Mouse (Mus musculus) hindbrain, embryonic 11.5 days (tissue): ENCODE results near the gene Reep3. TPM values are rescaled to one million over a fixed set of nuclear protein-coding genes. Genes with fewer than 3 reads are reported as not detected.
A peak's percentile ranks its signal among the peaks of the same experiment; 100 is the strongest.

Source experiments
- ATAC-seq: fragments of 200-750 bp; cut with Nextera tagmentation; 2 replicates; pipeline ENCODE4 v1.8.0; 2017; ENCODE audit warnings: mild to moderate bottlenecking, moderate TSS enrichment, moderate library complexity; ENCODE audit not compliant: low FRiP score
- DNase-seq: peaks from one replicate; pipeline ENCODE4 v3.0.0-alpha.2; 2015; ENCODE audit warnings: low spot score
- H3K27ac ChIP-seq: fragments of 300-500 bp; sonication (generic); 2 replicates; pipeline ENCODE4 v1.5.1; 2014; ENCODE audit warnings: mild to moderate bottlenecking, low read depth, low read length
- H3K27me3 ChIP-seq: fragments of 300-500 bp; sonication (generic); 2 replicates; pipeline ENCODE4 v1.6.1; 2014; ENCODE audit warnings: mild to moderate bottlenecking, low read length, moderate library complexity, mixed read lengths; ENCODE audit not compliant: control insufficient read depth, insufficient read depth
- H3K36me3 ChIP-seq: fragments of 300-500 bp; sonication (generic); 2 replicates; pipeline ENCODE4 v1.6.1; 2014; ENCODE audit warnings: mild to moderate bottlenecking, low read length, moderate library complexity, mixed read lengths; ENCODE audit not compliant: control insufficient read depth, insufficient read depth
- H3K4me1 ChIP-seq: fragments of 300-500 bp; sonication (generic); replicated peaks from 2 replicates; pipeline ENCODE4 v1.6.1; 2014; ENCODE audit warnings: low read length, mixed read lengths; ENCODE audit not compliant: control insufficient read depth, insufficient read depth
- H3K4me2 ChIP-seq: fragments of 300-500 bp; sonication (generic); replicated peaks from 2 replicates; pipeline ENCODE4 v1.6.1; 2014; ENCODE audit warnings: mild to moderate bottlenecking, low read depth, low read length
- H3K4me3 ChIP-seq: fragments of 300-500 bp; sonication (generic); 2 replicates; pipeline ENCODE4 v1.5.1; 2014; ENCODE audit warnings: low read depth, low read length
- H3K9ac ChIP-seq: fragments of 300-500 bp; sonication (generic); 2 replicates; pipeline ENCODE4 v1.6.1; 2014; ENCODE audit warnings: low read depth, low read length
- H3K9me3 ChIP-seq: fragments of 300-500 bp; sonication (generic); 2 replicates; pipeline ENCODE4 v1.6.1; 2016; ENCODE audit warnings: low read length; ENCODE audit not compliant: control insufficient read depth
- WGBS: fragments of 180-500 bp; shearing (Covaris S2); extraction: QIAGEN DNeasy Blood & Tissue Kit; methylation state at CpG from one replicate; pipeline ENCODE4 v1.1.7; 2014; 5-methylcytosine and 5-hydroxymethylcytosine counted together
- polyA plus RNA-seq: library from polyadenylated mRNA; unstranded; fragments of >200 nt; fragmentation: Nextera tagmentation; extraction: Ambion mirVana; gene quantifications from 2 replicates; pipeline ENCODE4 v1.2.1, GENCODE M21; 2014

Gene Reep3
- polyA plus RNA-seq, 1 experiment from 2014 or later, result 53.8 TPM

DNA sequence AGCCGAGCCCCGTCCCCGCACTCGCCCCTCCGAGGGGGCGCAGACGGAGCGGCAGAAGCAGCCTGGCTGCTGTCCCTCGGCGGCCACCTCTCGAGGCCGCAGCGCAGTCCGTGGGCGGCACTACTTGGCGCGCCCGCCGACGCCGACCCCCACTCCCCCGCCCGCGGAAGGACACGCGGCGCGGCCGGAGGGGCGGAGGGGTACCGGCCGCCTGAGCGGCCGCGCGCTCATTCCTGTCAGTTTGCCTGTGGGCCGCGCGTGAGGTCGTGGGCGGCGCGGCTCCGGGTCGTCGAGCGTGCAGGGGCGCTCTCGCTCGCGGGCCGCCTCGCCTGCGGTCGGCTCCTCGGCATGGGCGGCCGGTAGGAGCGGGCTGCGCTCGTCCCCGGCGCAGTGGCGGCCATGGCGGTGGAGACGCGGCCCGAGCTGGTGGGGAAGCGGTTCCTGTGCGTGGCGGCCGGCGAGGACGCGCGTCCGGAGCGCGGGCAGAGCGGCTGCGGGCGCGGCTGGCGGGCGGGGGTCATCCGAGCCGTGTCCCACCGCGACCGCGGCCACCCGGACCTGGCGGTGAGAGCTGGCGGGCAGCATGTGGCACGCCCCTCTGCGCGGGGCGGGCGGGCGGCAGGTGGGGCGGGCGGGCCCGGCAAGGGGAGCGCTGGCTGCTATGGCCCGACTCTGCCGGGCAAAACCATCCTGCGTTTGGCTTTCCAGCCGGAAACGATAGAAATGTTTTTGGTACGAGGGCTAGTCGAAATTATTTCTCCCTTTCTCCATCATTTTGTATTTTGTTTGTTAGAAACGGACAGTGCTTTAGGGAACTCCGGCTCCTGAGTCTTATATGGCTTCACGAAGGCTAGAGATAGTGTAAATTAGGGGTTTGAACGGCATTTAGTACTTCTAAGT, 30.4 kb upstream of the Reep3 start:
- peak; percentile 78 for DNase-seq
- H3K4me3 ChIP-seq, result peak overlapping the region; percentile 83

DNA sequence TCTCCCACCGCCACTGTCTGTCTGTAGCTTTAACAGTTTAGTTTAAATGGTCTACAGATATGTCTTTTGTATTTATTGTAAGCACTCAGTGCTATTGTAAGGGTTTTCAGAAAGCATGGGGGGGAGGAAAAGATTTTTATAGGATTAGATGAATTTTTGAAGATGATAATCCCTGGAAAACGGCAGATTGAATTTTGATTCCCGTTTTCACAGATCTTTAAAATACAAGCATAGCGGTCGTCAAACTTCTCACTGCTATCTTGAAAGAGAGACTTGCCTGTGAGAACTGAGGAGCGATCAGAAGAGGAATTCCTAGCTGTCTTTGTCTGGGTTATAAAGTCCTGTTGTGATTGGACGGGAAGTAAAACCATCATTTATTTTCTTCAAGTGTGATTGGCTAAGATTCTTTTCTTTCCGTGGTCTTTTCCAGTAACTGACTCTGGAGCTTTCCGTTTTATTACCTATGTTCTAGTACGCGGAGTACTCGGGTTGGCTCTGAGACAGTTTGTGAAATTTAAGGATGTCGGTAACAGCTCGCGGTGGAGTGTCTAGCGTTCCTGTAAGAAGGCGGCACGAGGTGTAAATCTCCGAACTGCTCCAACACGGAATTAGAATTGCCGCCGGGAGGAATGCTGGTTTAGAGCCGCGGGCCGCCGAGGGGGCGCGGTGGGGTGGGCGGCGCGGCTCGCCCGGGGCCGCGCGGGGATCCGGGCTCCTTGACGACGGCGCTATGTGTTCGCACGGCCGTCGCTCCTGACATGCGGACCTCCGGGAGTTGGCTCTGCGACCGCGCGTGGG, 29.5 kb upstream of the Reep3 start:
- ATAC-seq (peak; percentile 80), DNase-seq (peak; percentile 74)
- no peaks in the 10 kb centered on the region for H3K36me3 ChIP-seq
- H3K27me3 ChIP-seq, result no peaks in the 10 kb centered on the region
- peak overlapping the region; percentile 81 for H3K9ac ChIP-seq
- H3K4me1 ChIP-seq, result no peaks in the 10 kb centered on the region
- H3K4me3 ChIP-seq, result peak overlapping the region; percentile 83
- peak overlapping the region; percentile 84 for H3K27ac ChIP-seq
- H3K9me3 ChIP-seq, result no peaks in the 10 kb centered on the region
- H3K4me2 ChIP-seq, result peak overlapping the region; percentile 98
- WGBS, result 1% methylated on average over 50 of the region's 50 CpGs

More for the DNA sequence above, 30.4 kb upstream of the Reep3 start:
- ATAC-seq, result peak; percentile 85
- H3K36me3 ChIP-seq, result no peaks in the 10 kb centered on the region
- H3K27ac ChIP-seq, result peak overlapping the region; percentile 84
- H3K27me3 ChIP-seq, result no peaks in the 10 kb centered on the region
- no peaks in the 10 kb centered on the region for H3K4me1 ChIP-seq
- WGBS, result 2% methylated on average over 91 of the region's 115 CpGs
- peak overlapping the region; percentile 81 for H3K9ac ChIP-seq
- peak overlapping the region; percentile 98 for H3K4me2 ChIP-seq
- H3K9me3 ChIP-seq, result no peaks in the 10 kb centered on the region

DNA sequence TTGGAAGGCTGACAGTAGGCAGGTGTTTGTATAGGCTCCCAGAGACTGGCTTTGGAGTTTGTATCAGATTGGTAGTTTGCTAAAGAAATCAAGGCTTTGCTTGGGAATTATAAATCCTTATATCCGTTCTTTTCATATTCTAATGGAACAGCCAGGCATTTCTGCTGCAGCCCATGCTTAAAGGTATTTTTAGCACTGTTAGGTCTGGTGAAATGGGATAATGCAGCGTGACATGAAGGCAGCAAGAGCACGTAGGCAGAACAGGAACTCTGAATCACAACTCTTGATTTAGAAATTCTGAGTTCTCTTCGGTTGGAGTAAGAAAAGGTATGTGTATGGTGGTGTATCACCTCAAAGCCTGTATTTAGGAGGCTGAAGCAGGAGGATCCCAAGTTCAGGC, 27.4 kb upstream of the Reep3 start:
- Histone ChIP-seq H3K4me3 (no peak overlapping the region), H3K4me1 (no peaks in the 10 kb centered on the region)

DNA sequence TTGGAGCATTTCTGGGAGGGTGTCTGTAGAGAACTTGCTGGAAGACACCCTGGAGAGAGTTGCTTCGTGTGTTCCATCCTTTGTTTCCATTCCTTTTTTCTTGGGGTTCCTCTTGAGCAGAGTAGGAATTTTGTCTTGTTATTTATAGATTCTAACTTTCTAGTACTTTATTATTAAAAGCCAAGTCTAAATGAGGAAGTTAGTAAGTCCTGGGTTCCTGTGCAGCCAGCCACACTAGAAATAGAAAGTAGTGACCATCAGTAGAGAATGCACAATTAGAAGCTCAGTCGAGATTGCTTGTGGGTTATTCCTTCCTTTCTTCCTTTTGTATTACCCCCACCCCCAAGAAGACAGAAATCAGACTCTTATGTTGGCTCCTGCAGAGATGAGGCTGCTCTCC, 27.0 kb upstream of the Reep3 start:
- no peak overlapping the region for H3K4me3 ChIP-seq
- H3K27ac ChIP-seq, result no peak overlapping the region
- no peaks in the 10 kb centered on the region for H3K36me3 ChIP-seq
- 58% methylated on average over 2 of the region's 2 CpGs for WGBS
- DNase-seq (no peak), ATAC-seq (no peak)
- no peak overlapping the region for H3K9ac ChIP-seq
- no peak overlapping the region for H3K4me2 ChIP-seq
- no peaks in the 10 kb centered on the region for H3K9me3 ChIP-seq
- no peaks in the 10 kb centered on the region for H3K27me3 ChIP-seq
- no peaks in the 10 kb centered on the region for H3K4me1 ChIP-seq

More for the DNA sequence above, 27.4 kb upstream of the Reep3 start:
- Histone ChIP-seq H3K9ac (no peak overlapping the region), H3K9me3 (no peaks in the 10 kb centered on the region), H3K4me2 (no peak overlapping the region), H3K27ac (no peak overlapping the region), H3K27me3 (no peaks in the 10 kb centered on the region), H3K36me3 (no peaks in the 10 kb centered on the region)
- ATAC-seq (no peak), DNase-seq (no peak)
- WGBS, result 83% methylated on average over 4 of the region's 4 CpGs

DNA sequence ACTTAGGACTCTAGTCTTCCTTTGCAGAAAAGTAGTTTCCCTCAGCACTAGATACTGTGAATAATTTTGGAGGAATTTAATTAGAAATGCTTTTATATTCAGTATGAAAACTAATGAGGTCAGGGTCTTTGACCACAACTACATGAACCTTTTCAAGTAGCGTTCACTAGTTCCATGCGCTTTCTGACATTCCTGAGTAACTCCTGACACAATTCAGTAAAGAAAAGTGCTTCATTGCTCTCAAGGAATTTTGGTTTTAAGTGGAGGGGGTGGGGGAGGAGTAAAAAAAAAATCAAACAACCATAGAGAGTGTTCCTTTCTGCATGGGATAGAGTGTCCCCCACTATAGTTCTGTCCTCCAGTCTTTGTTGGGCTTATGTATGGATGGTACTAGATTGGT, 23.9 kb upstream of the Reep3 start:
- ATAC-seq, result no peak
- Histone ChIP-seq H3K27me3 (no peaks in the 10 kb centered on the region), H3K4me2 (no peak overlapping the region), H3K4me3 (no peak overlapping the region), H3K9me3 (no peaks in the 10 kb centered on the region), H3K4me1 (no peaks in the 10 kb centered on the region), H3K36me3 (no peaks in the 10 kb centered on the region), H3K27ac (no peak overlapping the region), H3K9ac (no peak overlapping the region)
- 74% methylated on average over 2 of the region's 2 CpGs for WGBS
- no peak for DNase-seq

DNA sequence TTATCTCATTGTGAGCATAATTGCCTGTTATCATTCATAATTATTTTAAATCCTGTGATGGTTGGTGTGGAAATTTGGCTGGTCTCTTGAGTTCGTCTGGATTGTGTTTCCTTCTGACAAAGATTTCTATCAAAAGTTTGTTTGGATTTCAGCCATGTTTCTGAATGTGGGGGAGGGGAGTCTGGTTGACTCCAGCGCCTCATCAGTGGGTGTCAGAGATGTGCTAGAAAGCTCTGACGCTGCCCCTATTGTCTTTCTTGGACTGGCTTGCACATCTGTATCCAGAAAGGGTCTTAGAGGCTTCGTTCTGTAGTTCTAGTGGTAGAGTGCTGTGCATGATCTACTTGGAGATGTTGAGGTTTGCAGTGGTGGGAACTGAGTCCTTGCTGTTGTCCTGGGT, 23.4 kb upstream of the Reep3 start:
- Histone ChIP-seq H3K36me3 (no peaks in the 10 kb centered on the region), H3K4me1 (no peaks in the 10 kb centered on the region), H3K27ac (no peak overlapping the region), H3K27me3 (no peaks in the 10 kb centered on the region), H3K4me3 (no peak overlapping the region), H3K9me3 (no peaks in the 10 kb centered on the region), H3K4me2 (no peak overlapping the region), H3K9ac (no peak overlapping the region)
- 63% methylated on average over 4 of the region's 4 CpGs for WGBS
- ATAC-seq, result no peak
- no peak for DNase-seq

DNA sequence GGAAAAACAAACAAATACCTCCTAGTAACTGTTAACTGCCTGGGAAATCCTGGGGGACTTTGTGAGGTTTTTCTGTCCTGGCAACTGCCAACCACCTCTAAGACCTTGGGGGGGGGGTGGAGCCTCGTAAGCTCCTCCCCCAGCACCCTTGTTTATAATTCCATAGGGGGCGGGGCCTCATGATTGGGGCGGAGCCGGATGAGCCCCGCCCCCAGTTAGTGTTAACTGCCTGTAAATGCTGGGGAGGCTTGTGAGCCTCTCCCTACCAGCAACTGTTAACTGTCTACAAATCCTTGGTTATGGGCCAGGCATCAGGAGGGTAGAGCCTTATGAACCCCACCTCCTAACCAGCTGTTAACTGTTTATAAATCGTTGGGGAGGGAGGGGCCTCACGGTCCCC, 22.5 kb upstream of the Reep3 start:
- H3K27me3 ChIP-seq, result no peaks in the 10 kb centered on the region
- H3K9me3 ChIP-seq, result no peaks in the 10 kb centered on the region
- no peaks in the 10 kb centered on the region for H3K4me1 ChIP-seq
- ATAC-seq (no peak), DNase-seq (no peak)
- no peak overlapping the region for H3K4me3 ChIP-seq
- H3K9ac ChIP-seq, result no peak overlapping the region
- H3K36me3 ChIP-seq, result no peaks in the 10 kb centered on the region
- no peak overlapping the region for H3K27ac ChIP-seq
- 75% methylated on average over 7 of the region's 7 CpGs for WGBS
- no peak overlapping the region for H3K4me2 ChIP-seq

DNA sequence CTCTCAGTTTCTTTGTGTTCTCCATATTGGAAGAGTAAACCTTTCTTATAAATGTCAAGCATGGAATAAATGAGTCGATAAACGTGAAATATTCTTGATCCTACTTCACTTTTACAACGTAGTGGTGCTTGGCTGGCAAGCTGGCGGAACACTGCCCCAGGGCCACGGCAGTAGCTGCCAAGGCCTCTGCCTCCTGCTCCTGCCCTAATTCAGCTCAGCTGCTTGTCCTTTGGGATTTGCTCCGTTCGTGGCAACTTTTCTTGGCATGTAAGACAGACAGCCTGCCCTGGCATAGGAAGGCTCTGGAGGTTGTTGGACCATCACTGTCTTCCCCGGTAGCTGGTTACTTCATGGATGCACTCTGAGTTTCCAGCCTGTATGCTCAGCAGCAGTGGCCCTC, 19.5 kb upstream of the Reep3 start:
- WGBS, result 76% methylated on average over 8 of the region's 8 CpGs
- no peak overlapping the region for H3K4me3 ChIP-seq
- H3K4me1 ChIP-seq, result no peaks in the 10 kb centered on the region
- no peak overlapping the region for H3K4me2 ChIP-seq
- H3K9me3 ChIP-seq, result no peaks in the 10 kb centered on the region
- ATAC-seq, result no peak
- H3K27me3 ChIP-seq, result no peaks in the 10 kb centered on the region
- no peaks in the 10 kb centered on the region for H3K36me3 ChIP-seq
- no peak overlapping the region for H3K27ac ChIP-seq
- H3K9ac ChIP-seq, result no peak overlapping the region
- no peak for DNase-seq
